Mouse (Mus musculus) heart, adult 2 months (tissue): ENCODE measurements around the gene Lrrc74a. TPM values are rescaled to one million over a fixed set of nuclear protein-coding genes. Genes with fewer than 3 reads are reported as not detected.

Source experiments
- DNase-seq, 2 experiments: peaks; one replicate each; pipeline ENCODE4 v3.0.0; 2021
- H3K27ac ChIP-seq: fragments of 200-600 bp; 2 replicates; pipeline ENCODE4 v1.8.1; 2022
- H3K27me3 ChIP-seq: fragments of 200-500 bp; 2 replicates; pipeline ENCODE4 v1.6.1; 2012; ENCODE audit warnings: mild to moderate bottlenecking, low read length, inconsistent platforms, mixed read lengths; ENCODE audit not compliant: control insufficient read depth, insufficient read depth
- H3K36me3 ChIP-seq: fragments of 200-500 bp; 2 replicates; pipeline ENCODE4 v1.6.1; 2012; ENCODE audit warnings: low read length, inconsistent platforms; ENCODE audit not compliant: control insufficient read depth, insufficient read depth
- H3K4me1 ChIP-seq: fragments of 200-500 bp; 2 replicates; pipeline ENCODE4 v1.6.1; 2011; ENCODE audit warnings: low read length; ENCODE audit not compliant: control insufficient read depth, insufficient read depth
- H3K4me3 ChIP-seq: fragments of 200-600 bp; 2 replicates; pipeline ENCODE4 v1.8.1; 2022
- H3K79me2 ChIP-seq: fragments of 200-500 bp; replicated peaks from 2 replicates; pipeline ENCODE4 v1.6.1; 2012; ENCODE audit warnings: mild to moderate bottlenecking, inconsistent platforms, low read length, moderate library complexity, mixed read lengths; ENCODE audit not compliant: control insufficient read depth, insufficient read depth
- H3K9ac ChIP-seq: fragments of 200-500 bp; 2 replicates; pipeline ENCODE4 v1.6.1; 2012; ENCODE audit warnings: low read depth, mild to moderate bottlenecking, control low read depth, inconsistent platforms, low read length, mixed read lengths
- CTCF ChIP-seq: fragments of 200-600 bp; IDR thresholded peaks from 2 replicates; pipeline ENCODE4 v1.8.1; 2022; ENCODE audit warnings: antibody characterized with exemption, mild to moderate bottlenecking, moderate library complexity
- EP300 ChIP-seq: fragments of 200-500 bp; IDR thresholded peaks from 2 replicates; pipeline ENCODE4 v1.6.1; 2011; ENCODE audit warnings: low read depth, low read length, control low read depth; ENCODE audit not compliant: insufficient read depth
- POLR2A ChIP-seq: fragments of 200-500 bp; IDR thresholded peaks from 2 replicates; pipeline ENCODE4 v1.6.1; 2011; ENCODE audit warnings: mild to moderate bottlenecking, low read depth, low read length, control low read depth; ENCODE audit not compliant: insufficient read depth
- WGBS: fragments of 180-500 bp; shearing (Covaris S2); methylation state at CpG from one replicate; pipeline ENCODE4 v1.1.7; 2018; 5-methylcytosine and 5-hydroxymethylcytosine counted together
- intact Hi-C: fragments of 180-260 bp; cut with DNase I; formaldehyde crosslinking; loops from one replicate; pipeline ENCODE4 v1.15.1; 2025
- polyA plus RNA-seq: library from polyadenylated mRNA; depleted of rRNA; stranded (reverse); fragments of >200 nt; gene quantifications from 2 replicates; pipeline ENCODE4 v1.2.3, GENCODE M21; 2012
- total RNA-seq, 2 experiments: library from RNA; stranded (reverse); gene quantifications; 2 replicates each; pipeline ENCODE4 v1.2.3; 2021

Lrrc74a gene
- total and polyA plus RNA-seq, 3 experiments, result not detected

GRCm38 (mm10) chr12:86775561-86776280 lies 41.6 kb downstream of the Lrrc74a start:
- WGBS, result 10% methylated on average over 7 of the region's 7 CpGs
- H3K4me1 ChIP-seq, result peaks cover 32% of the 10 kb centered on the region
- DNase-seq, result peak; percentile 81 to 89
- intact Hi-C loops, result loop anchor here (10.0 kb wide), 1 partner anchor 369 kb away; the partner anchor contains the start of genes Gstz1 and Pomt2
- no peaks in the 10 kb centered on the region for H3K36me3 ChIP-seq
- H3K79me2 ChIP-seq, result no peaks in the 10 kb centered on the region
- H3K9ac ChIP-seq, result peak overlapping the region; percentile 35
- TF ChIP-seq POLR2A (no peak; the same call in 1 of the 2 replicates), EP300 (peak; percentile 78), CTCF (no peak)
- H3K27ac ChIP-seq, result peak overlapping the region; percentile 84
- H3K4me3 ChIP-seq, result no peak overlapping the region
- no peaks in the 10 kb centered on the region for H3K27me3 ChIP-seq

- H3K4me1 ChIP-seq, result peaks cover 32% of the 10 kb centered on the region
- TF ChIP-seq CTCF, result no peak
- TF ChIP-seq POLR2A, result no peak
- TF ChIP-seq EP300, result no peak
- H3K9ac ChIP-seq, result peak overlapping the region; percentile 13; the same call in 1 of the 2 replicates
- peak in 1 of 2 experiments; percentile 42 for DNase-seq
- intact Hi-C loops, result loop anchor here (10.0 kb wide), 1 partner anchor 368 kb away; the partner anchor contains the start of genes Gstz1 and Pomt2
- H3K36me3 ChIP-seq, result no peaks in the 10 kb centered on the region
- no peak overlapping the region for H3K4me3 ChIP-seq
- no peaks in the 10 kb centered on the region for H3K79me2 ChIP-seq
- WGBS, result 50% methylated on average over 7 of the region's 7 CpGs
- peak overlapping the region; percentile 84 for H3K27ac ChIP-seq
- no peaks in the 10 kb centered on the region for H3K27me3 ChIP-seq
Measured at GRCm38 (mm10) chr12:86776341-86776860, 42.2 kb downstream of the Lrrc74a start.

- no peak for DNase-seq
- Histone ChIP-seq H3K9ac (no peak overlapping the region), H3K79me2 (no peaks in the 10 kb centered on the region), H3K27ac (peak overlapping the region; percentile 67), H3K27me3 (no peaks in the 10 kb centered on the region), H3K4me3 (no peak overlapping the region), H3K36me3 (no peaks in the 10 kb centered on the region), H3K4me1 (peaks cover 32% of the 10 kb centered on the region)
- intact Hi-C loops, result loop anchor here (10.0 kb wide), 1 partner anchor 366 kb away; the partner anchor contains the start of genes Gstz1 and Pomt2
- TF ChIP-seq EP300 (no peak), CTCF (no peak), POLR2A (no peak)
- 94% methylated on average over 4 of the region's 4 CpGs for WGBS
Measured at GRCm38 (mm10) chr12:86778531-86778930, 44.4 kb downstream of the Lrrc74a start.

- TF ChIP-seq CTCF (peak; percentile 73), EP300 (no peak), POLR2A (peak; percentile 31; the same call in 1 of the 2 replicates)
- H3K4me3 ChIP-seq, result no peak overlapping the region
- intact Hi-C loops, result loop anchor here (10.0 kb wide), 1 partner anchor 365 kb away; the partner anchor contains the start of genes Gstz1 and Pomt2
- 37% methylated on average over 11 of the region's 11 CpGs for WGBS
- DNase-seq, result peak in 1 of 2 experiments; percentile 53
- no peak overlapping the region for H3K9ac ChIP-seq
- no peaks in the 10 kb centered on the region for H3K36me3 ChIP-seq
- H3K27me3 ChIP-seq, result no peaks in the 10 kb centered on the region
- H3K27ac ChIP-seq, result peak overlapping the region; percentile 67
- peaks cover 32% of the 10 kb centered on the region for H3K4me1 ChIP-seq
- H3K79me2 ChIP-seq, result no peaks in the 10 kb centered on the region
Measured at GRCm38 (mm10) chr12:86779206-86779989, 45.2 kb downstream of the Lrrc74a start.

- WGBS, result 30% methylated on average over 6 of the region's 6 CpGs
- H3K36me3 ChIP-seq, result no peaks in the 10 kb centered on the region
- TF ChIP-seq POLR2A (no peak), EP300 (0 out of 2 replicates have a peak, but pooled peaks have one; percentile 19), CTCF (peak; percentile 53)
- intact Hi-C loops, result no loop called here
- no peak overlapping the region for H3K4me3 ChIP-seq
- peaks cover 21% of the 10 kb centered on the region for H3K4me1 ChIP-seq
- peak overlapping the region; percentile 64 for H3K27ac ChIP-seq
- DNase-seq, result peak in 1 of 2 experiments; percentile 51
- no peaks in the 10 kb centered on the region for H3K79me2 ChIP-seq
- H3K9ac ChIP-seq, result no peak overlapping the region; the same call in 1 of the 2 replicates
- H3K27me3 ChIP-seq, result no peaks in the 10 kb centered on the region
Measured at GRCm38 (mm10) chr12:86781654-86782202, 47.6 kb downstream of the Lrrc74a start.
